Mouse (Mus musculus) G1E (cell line): Measurements from ENCODE around the gene Plin5. TPM values are rescaled to one million over a fixed set of nuclear protein-coding genes. Genes with fewer than 3 reads are reported as not detected.

ENCODE experiments used
- ATAC-seq: 2 replicates; pipeline ENCODE4 v1.8.0; 2016; ENCODE audit warnings: mild to moderate bottlenecking; ENCODE audit not compliant: insufficient number of reproducible peaks, poor library complexity, low FRiP score, severe bottlenecking; ENCODE audit errors: extremely low read depth
- DNase-seq: peaks from one replicate; pipeline ENCODE4 v3.0.0; 2012; ENCODE audit warnings: low spot score
- H3K27me3 ChIP-seq: 2 replicates; pipeline ENCODE4 v1.6.1; 2012; ENCODE audit warnings: mild to moderate bottlenecking, low read length, inconsistent platforms; ENCODE audit not compliant: insufficient read depth
- H3K36me3 ChIP-seq: replicated peaks from 2 replicates; pipeline ENCODE3; 2012; ENCODE audit warnings: mild to moderate bottlenecking, inconsistent platforms
- H3K4me1 ChIP-seq: 2 replicates; pipeline ENCODE4 v1.6.1; 2012; ENCODE audit warnings: low read depth, low read length, inconsistent platforms, mixed read lengths; ENCODE audit not compliant: insufficient read depth
- H3K4me3 ChIP-seq: 2 replicates; pipeline ENCODE4 v1.5.1; 2012; ENCODE audit warnings: low read depth, mild to moderate bottlenecking, inconsistent platforms, low read length, moderate library complexity, mixed read lengths
- H3K9me3 ChIP-seq: replicated peaks from 2 replicates; pipeline ENCODE4 v1.6.1; 2012; ENCODE audit warnings: inconsistent platforms
- CTCF ChIP-seq: IDR thresholded peaks from 2 replicates; pipeline ENCODE4 v1.5.1; 2012; ENCODE audit warnings: low read depth, low read length, inconsistent platforms, mixed read lengths
- GATA1 ChIP-seq: IDR thresholded peaks from 2 replicates; pipeline ENCODE4 v1.6.1; 2012; ENCODE audit warnings: borderline replicate concordance, low read length, inconsistent platforms, mixed read lengths
- GATA2 ChIP-seq: IDR thresholded peaks from 2 replicates; pipeline ENCODE4 v1.6.1; 2012; ENCODE audit warnings: low read depth, low read length, inconsistent platforms, borderline replicate concordance
- POLR2AphosphoS5 ChIP-seq: IDR thresholded peaks from 2 replicates; pipeline ENCODE4 v1.6.1; 2012; ENCODE audit warnings: low read depth, low read length, inconsistent platforms; ENCODE audit not compliant: insufficient replicate concordance
- TAL1 ChIP-seq: conservative IDR thresholded peaks from 2 replicates; pipeline ENCODE4 v1.6.1; 2012; ENCODE audit warnings: low read depth, low read length, inconsistent platforms, mixed read lengths
- polyA plus RNA-seq: library from polyadenylated mRNA; stranded (reverse); fragments of >175 nt; gene quantifications from 2 replicates; pipeline ENCODE4 v1.2.3, GENCODE M21; 2012
- total RNA-seq, 2 experiments: library from RNA; stranded (forward) in 1 of 2; stranded (reverse) in 1 of 2; fragments of 200-1000 nt in 1 of 2; fragments of >200 nt in 1 of 2; fragmentation: Nextera tagmentation in 1 of 2; gene quantifications; 2 replicates each; pipeline ENCODE4 v1.2.3; 2014 to 2017

Gene Plin5
- total RNA-seq (2014; fragmentation: Nextera tagmentation) (not detected in 2 replicates), total RNA-seq (2017) (0.06 TPM in 1 of 2 replicates, not detected in the other), polyA plus RNA-seq (not detected in 2 replicates)

DNA sequence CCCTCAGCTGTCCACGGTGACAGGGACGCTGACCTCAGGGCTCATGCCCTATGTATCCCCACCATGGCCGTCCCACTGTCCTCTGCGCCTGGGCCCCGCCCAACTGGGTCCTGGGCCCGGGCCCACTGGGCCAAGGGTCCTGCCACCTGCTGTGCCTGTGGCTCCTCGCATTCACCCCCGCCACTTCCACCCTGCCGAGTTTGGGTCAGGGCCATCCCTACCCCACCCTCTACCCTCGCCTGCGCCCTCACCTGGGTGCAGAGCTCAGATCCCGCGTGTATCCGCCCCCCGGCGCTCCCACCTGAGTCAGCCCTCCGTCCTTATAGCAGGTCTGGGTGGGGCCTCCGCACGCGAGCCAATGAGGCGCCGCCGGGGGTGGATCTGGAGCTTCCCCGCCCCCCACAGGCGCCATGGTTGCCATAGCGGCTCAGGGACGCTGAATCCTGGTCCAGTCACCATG, at the start of gene Plin5:
Gene Plin5 (minus strand): TSS at position 346 of the 460 bp plus-strand sequence.
- peaks cover 55% of the 10 kb centered on the region for H3K27me3 ChIP-seq

DNA sequence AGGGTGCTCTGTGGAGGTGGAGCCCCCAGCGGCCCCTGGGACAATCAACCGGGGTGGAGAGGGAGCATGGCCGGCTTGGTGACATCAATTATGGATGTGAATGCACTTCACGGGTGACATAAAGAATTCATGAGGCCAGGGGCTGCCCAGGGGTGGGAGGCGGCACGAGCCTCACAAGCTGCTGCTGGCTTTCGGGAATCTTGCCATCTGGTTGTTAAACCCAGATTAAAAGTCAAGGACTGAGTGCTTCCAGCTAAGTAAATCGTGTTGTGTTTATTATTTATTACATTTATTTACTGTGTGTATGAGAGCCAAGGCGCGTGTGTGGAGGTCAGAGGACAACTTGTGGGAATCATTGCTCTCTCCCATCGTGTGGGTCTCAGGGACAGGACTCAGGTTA, 48.3 kb upstream of the Plin5 start:
- TF ChIP-seq POLR2AphosphoS5 (no peak), CTCF (no peak), GATA2 (no peak)
- no peak for DNase-seq
- Histone ChIP-seq H3K9me3 (no peaks in the 10 kb centered on the region), H3K36me3 (no peaks in the 10 kb centered on the region), H3K27me3 (peaks cover 52% of the 10 kb centered on the region), H3K4me3 (no peak overlapping the region), H3K4me1 (peaks cover 44% of the 10 kb centered on the region)
- no peak for ATAC-seq

More for the DNA sequence above, at the start of gene Plin5:
- ATAC-seq: no peak
- Histone ChIP-seq H3K9me3 (no peaks in the 10 kb centered on the region), H3K4me1 (peaks cover 6% of the 10 kb centered on the region; the same call in 1 of the 2 replicates), H3K36me3 (peaks cover 7% of the 10 kb centered on the region), H3K4me3 (no peak within 1 kb of the TSS)
- TF ChIP-seq GATA2: no peak
- no peak for TF ChIP-seq POLR2AphosphoS5
- TF ChIP-seq GATA1: no peak
- TF ChIP-seq TAL1: no peak
- TF ChIP-seq CTCF: no peak
- DNase-seq: no peak

DNA sequence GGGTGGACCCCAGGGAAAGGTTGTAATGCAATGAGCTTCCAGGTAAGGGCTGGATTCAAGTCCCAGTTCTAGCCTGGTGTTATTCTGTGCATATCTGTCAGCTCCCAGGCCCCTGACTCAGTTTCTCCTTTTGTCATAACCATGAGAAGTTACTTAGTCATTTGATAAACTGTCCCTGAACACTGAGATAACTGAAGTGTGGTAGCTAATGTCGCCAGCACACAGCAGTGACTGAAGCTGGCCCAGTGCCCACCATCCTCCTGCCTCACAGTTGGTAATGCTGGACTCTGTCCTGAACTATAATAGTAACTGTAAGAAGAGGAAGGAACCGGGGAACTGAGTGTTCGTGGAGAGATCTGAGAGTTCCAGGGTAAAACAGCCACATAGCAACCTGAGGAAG, 47.1 kb upstream of the Plin5 start:
- ATAC-seq: no peak
- peaks cover 40% of the 10 kb centered on the region for H3K4me1 ChIP-seq

DNA sequence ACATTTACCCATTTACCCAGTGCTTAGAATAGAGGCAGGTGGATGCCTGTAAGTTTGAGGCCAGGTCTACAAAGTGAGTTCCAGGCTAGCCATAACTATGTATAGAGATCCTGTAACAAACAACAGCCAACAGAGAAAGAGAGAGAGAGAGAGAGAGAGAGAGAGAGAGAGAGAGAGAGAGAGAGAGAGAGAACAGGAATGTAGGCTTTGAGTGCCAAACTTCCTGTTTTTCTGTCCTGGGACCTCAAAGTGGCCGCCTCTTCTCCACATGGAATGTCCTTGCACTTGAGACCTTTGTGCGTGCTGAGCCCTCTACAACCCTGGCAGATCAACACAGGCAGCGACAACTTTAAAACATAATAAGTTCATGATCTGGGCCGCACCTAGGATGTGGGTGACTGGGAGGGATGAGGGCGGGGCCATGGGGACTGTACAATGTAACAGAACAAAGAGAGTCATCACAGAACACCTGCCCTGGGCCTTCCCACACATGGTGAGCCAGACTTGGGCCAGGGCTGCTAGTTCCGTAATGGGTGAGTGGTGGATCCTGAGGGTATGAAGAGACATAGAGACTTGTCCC, 46.2 kb upstream of the Plin5 start:
- Histone ChIP-seq H3K4me1 (peaks cover 40% of the 10 kb centered on the region), H3K4me3 (no peak overlapping the region), H3K27me3 (peaks cover 47% of the 10 kb centered on the region), H3K36me3 (no peaks in the 10 kb centered on the region), H3K9me3 (no peaks in the 10 kb centered on the region)
- TF ChIP-seq POLR2AphosphoS5 (no peak), GATA1 (no peak), CTCF (no peak), GATA2 (no peak), TAL1 (no peak)
- ATAC-seq: no peak
- DNase-seq: no peak

More for the DNA sequence above, 47.1 kb upstream of the Plin5 start:
- H3K9me3 ChIP-seq: no peaks in the 10 kb centered on the region
- no peak for DNase-seq
- no peaks in the 10 kb centered on the region for H3K36me3 ChIP-seq
- H3K4me3 ChIP-seq: no peak overlapping the region
- peaks cover 47% of the 10 kb centered on the region for H3K27me3 ChIP-seq
- TF ChIP-seq POLR2AphosphoS5: no peak
- no peak for TF ChIP-seq CTCF
- no peak for TF ChIP-seq TAL1
- TF ChIP-seq GATA1: no peak
- TF ChIP-seq GATA2: no peak

DNA sequence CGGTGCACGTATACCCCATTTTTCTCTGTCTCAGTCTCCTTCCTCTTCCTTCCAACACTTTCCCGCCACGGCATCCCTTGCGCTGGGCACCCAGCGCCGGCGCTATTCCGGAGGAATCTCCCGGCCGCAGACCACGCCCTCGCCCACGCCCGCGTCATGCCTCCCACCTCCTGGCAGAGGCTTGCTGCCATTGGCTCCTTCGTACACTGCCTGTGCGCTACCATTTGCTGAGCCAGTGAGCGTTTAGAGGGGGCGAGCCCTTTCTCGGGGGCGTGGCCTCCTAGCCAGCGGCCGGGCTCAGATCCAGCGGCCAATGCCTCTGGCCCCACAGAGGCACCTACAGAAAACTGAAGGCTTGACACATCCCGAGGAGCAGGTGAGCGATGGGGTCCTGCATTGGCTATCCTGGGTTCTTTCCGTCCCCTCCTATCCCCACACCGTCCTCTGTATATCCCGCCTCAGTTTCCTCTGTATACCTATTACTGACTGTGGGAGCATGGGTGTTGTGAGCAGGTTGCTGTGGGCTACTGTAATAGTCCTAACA, 44.9 kb upstream of the Plin5 start, which contains the start of gene Tnfaip8l1:
Gene Tnfaip8l1 (plus strand): TSS at position 247 of the 544 bp plus-strand sequence.
- peaks cover 48% of the 10 kb centered on the region for H3K27me3 ChIP-seq
- no peaks in the 10 kb centered on the region for H3K36me3 ChIP-seq
- TF ChIP-seq GATA1 (no peak), TAL1 (no peak), POLR2AphosphoS5 (no peak), CTCF (no peak), GATA2 (no peak)
- no peaks in the 10 kb centered on the region for H3K9me3 ChIP-seq
- ATAC-seq (peak; percentile 100), DNase-seq (peak; percentile 99)
- peak within 1 kb of the TSS; percentile 69 for H3K4me3 ChIP-seq
- peaks cover 43% of the 10 kb centered on the region for H3K4me1 ChIP-seq

DNA sequence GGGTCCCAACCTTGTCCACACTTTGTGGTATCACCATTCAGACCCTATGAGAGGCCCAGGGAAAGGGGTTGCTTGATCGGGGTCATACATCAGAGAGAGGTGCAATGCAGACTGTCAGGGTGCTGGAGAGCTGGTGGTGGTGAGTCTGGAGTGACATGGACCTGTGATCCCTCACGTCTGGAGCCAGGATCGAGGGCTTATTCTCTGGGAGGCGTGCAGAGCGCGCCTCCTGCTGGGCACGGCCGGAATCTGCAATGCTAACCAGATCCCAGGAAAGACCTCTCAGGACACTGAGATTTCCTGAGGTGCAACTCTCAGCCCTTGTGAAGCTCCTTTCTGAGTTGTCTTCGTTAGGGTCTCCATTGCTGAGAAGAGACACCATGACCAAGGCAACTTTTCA, 42.3 kb upstream of the Plin5 start:
- Histone ChIP-seq H3K4me1 (peaks cover 37% of the 10 kb centered on the region), H3K27me3 (peaks cover 61% of the 10 kb centered on the region)
- peak; percentile 79 for TF ChIP-seq CTCF
- no peak for TF ChIP-seq TAL1

More for the DNA sequence above, 42.3 kb upstream of the Plin5 start:
- no peak for ATAC-seq
- H3K4me3 ChIP-seq: no peak overlapping the region
- peak; percentile 65 for DNase-seq
- no peaks in the 10 kb centered on the region for H3K36me3 ChIP-seq
- no peaks in the 10 kb centered on the region for H3K9me3 ChIP-seq
